Mouse (Mus musculus): ENCODE results near the gene Nisch.

DNA sequence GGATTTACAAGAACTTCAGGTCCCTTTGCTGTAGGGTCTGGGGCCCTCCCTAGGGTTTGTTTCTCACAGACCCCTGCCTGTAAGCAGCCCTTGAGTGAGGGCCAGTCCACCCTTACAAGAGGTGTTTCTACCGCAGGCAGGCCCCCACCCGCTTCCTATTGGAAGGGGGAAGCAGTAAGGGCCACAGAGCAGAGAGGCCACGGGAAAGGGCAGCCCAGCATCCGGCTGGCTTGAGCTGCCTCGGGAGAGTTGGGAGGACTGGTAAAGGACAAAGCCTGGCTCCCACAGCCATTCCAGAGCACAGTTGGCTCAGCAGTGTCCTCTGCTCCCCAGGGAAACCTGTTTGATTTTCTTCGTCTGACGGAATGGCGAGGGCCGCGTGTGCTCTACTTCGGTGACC lies 79.0 kb downstream of the Nisch start:
- no peak for TF ChIP-seq EP300 (optimal IDR thresholded peaks at IDR 0.05)
- TF ChIP-seq CTCF (IDR thresholded peaks at IDR 0.05; ENCODE audit: low read depth): no peak
